Mouse (Mus musculus) left cerebral cortex, adult 9 months (tissue): Measurements from ENCODE around the gene Ehmt2.
"Not testable (repeated sequence)": the region's sequence is repeated elsewhere in the genome, so short reads cannot be mapped to it uniquely, and the experiment has no call there.

Experiments used
- DNase-seq, 2 experiments: peaks; one replicate each; pipeline ENCODE4 v3.0.0; 2022; ENCODE audit warnings: low spot score in 2 of 2

Ehmt2 gene

GRCm38 (mm10) chr17:34891377-34891776 lies 6.9 kb upstream of the Ehmt2 start:
- no peak for DNase-seq

- DNase-seq = no peak
These were observed 5.0 kb upstream of the Ehmt2 start for GRCm38 (mm10) chr17:34893072-34893824.

- DNase-seq = peak; percentile 83 to 94
These were observed 4.1 kb upstream of the Ehmt2 start for GRCm38 (mm10) chr17:34894074-34894597.

- DNase-seq = peak in 1 of 2 experiments; percentile 36
These were observed 3.3 kb upstream of the Ehmt2 start for GRCm38 (mm10) chr17:34894801-34895530.

- DNase-seq = no peak
These were observed 2.5 kb upstream of the Ehmt2 start for GRCm38 (mm10) chr17:34895724-34896123.

GRCm38 (mm10) chr17:34896366-34896765 lies 1.9 kb upstream of the Ehmt2 start:
- no peak for DNase-seq

GRCm38 (mm10) chr17:34897373-34898159 lies 703 bp upstream of the Ehmt2 start:
- peak in 1 of 2 experiments; percentile 72 for DNase-seq

GRCm38 (mm10) chr17:34898706-34899052 lies 410 bp downstream of the Ehmt2 start:
- no peak for DNase-seq

- DNase-seq = peak in 1 of 2 experiments; percentile 15
These were observed 1.0 kb downstream of the Ehmt2 start for GRCm38 (mm10) chr17:34899053-34899889.

- DNase-seq = no peak
These were observed 1.6 kb downstream of the Ehmt2 start for GRCm38 (mm10) chr17:34899890-34900243.

GRCm38 (mm10) chr17:34900826-34901225 lies 2.6 kb downstream of the Ehmt2 start:
- DNase-seq = not testable (repeated sequence)

- DNase-seq = not testable (repeated sequence)
These were observed 3.7 kb downstream of the Ehmt2 start for GRCm38 (mm10) chr17:34901948-34902347.

- no peak for DNase-seq
These were observed 4.6 kb downstream of the Ehmt2 start for GRCm38 (mm10) chr17:34902895-34903294.

- DNase-seq = no peak
These were observed 12.7 kb downstream of the Ehmt2 start for GRCm38 (mm10) chr17:34910982-34911381.

- peak in 1 of 2 experiments; percentile 60 for DNase-seq
These were observed 13.7 kb downstream of the Ehmt2 start for GRCm38 (mm10) chr17:34911945-34912351.

- no peak for DNase-seq
These were observed 15.8 kb downstream of the Ehmt2 start, which contains the start of gene Slc44a4 for GRCm38 (mm10) chr17:34913930-34914665. Gene Slc44a4 (plus strand): TSS chr17:34914466.

- no peak for DNase-seq
These were observed 17.2 kb downstream of the Ehmt2 start for GRCm38 (mm10) chr17:34915410-34915831.

GRCm38 (mm10) chr17:34916316-34916715 lies 18.0 kb downstream of the Ehmt2 start:
- no peak for DNase-seq

GRCm38 (mm10) chr17:34917188-34917587 lies 18.9 kb downstream of the Ehmt2 start:
- DNase-seq = no peak

GRCm38 (mm10) chr17:34922939-34923338 lies 24.7 kb downstream of the Ehmt2 start:
- DNase-seq = no peak
